Mouse (Mus musculus): ENCODE data around the gene Mgst2.
A peak's percentile ranks its signal among the peaks of the same experiment; 100 is the strongest.

The Mgst2 gene

DNA sequence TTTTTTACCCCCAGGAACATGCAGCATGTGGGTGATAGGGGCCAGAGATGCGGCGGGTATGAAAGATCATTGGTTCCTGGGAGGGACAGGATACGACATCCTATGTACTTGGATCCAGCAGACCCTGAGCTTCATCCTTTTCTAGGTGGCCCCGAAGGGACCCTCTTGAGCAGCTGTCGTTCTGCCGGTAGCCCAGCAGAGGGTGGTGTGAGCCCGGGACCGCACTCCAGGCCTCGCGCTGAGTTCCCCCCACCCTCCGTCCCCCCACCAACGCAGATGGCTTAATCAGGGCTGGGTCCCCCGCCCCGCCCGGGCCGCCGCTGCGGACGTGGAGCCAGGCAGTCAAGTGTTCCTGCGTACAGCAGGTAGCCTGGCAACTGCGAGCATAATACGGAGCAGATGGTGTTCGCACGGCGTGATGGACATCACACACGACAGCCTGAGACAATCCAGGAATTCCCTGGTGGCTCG is 41.2 kb downstream of the Mgst2 start:
- peak; percentile 53 to 59 for DNase-seq

DNA sequence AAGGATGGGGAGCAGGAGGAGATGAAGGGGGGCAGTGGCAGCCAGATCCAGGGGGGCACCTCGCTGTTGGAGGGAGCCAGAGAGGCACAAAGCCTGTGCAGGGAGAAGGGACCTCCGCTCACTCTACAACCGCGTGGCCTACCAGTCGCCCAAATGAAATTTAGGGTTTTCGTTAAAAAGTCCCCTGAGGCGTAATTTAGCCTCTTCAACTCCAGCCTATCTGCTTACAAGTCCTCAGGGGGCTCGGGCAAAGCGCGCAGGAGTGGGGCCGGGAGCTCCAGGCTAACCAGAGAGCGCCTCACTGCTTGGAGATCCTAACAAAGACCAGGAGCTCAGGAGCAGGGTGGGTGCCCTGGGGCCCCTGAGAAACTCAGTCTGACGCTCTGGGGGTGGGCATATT is 41.8 kb downstream of the Mgst2 start:
- DNase-seq, result peak in 1 of 2 experiments; percentile 7

DNA sequence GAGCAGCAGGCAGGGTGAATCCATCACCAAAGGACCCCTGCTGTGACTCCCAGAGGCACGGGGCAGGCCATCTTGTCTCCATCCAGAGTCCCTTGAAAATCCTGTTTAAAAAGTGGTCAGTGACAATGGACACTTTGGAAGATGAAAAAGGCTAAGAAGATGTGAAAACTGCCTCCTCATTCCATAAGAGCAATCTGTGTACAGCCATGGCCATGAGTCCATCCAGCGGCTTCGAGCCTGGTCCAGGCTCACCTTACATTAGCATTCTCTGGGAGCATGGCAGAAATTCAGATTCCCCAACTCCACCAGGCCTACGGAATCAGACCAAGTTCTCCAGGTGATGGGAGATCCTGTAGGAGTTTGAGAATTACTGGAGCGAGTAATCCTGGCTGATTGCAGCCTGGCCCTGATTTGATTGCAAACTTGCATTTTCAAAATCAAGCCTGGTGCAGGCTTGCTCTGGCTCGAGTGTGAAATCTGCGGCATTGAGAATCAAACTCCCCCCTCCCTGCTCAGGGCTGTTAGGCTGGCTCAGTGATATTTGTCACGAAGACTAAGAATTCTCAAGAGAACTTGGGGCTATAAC is 42.6 kb downstream of the Mgst2 start:
- DNase-seq, result no peak

DNA sequence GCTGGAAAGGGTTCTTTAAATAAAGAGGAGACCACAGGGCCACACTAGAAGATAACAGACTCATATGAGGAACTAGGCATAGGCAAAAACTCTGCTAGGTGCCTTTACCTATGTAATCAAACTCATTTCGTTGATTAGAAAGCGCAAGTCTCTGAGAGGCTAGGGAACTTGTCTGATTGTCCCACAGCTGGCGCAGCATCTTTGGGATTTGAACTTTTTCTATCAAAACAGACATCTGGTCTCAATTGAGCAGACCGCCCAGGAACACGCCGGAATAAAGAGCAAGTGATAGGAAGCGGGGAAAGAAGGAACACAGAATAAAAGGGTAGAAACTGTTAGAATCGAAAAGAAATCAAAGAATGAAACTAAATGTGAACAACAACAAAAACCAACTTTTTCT is 43.3 kb downstream of the Mgst2 start:
- DNase-seq, result no peak

DNA sequence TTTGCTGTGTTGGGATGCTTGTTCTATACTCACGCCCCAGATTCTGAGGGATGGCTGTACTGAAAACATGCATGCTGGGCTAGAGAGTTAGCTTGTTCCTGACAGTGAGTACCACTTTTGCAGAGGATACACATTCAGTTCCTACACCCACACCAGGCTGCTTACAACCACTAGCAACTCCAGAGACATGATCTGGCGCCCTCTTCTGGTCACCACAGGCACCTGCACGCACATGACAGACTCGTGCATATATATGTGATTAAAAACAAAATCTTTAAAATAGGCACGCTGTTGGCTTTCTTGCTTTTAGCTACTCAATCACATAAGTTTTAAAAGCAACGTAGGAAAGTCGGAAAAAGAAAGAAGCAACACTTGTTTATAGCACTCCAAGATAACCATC is 45.1 kb downstream of the Mgst2 start:
- DNase-seq, result no peak

DNA sequence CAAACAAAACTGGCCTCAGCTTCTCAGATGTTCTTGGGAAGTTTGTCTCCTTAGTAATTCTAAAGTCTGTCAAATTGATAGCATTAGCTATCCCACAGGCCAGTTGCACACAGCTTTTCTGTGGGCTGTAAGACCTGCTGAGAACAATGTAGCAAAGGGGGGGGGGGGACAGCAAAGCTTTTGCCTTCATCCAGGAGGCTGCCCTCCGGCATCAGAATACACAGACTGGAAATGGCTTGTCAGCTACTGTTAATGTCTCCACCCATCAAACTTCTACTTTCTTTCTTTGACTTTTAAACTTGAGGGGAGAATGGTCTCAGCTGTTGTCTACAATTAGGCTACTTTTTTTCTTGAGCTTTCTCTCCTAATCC is 48.2 kb downstream of the Mgst2 start:
- no peak for DNase-seq

DNA sequence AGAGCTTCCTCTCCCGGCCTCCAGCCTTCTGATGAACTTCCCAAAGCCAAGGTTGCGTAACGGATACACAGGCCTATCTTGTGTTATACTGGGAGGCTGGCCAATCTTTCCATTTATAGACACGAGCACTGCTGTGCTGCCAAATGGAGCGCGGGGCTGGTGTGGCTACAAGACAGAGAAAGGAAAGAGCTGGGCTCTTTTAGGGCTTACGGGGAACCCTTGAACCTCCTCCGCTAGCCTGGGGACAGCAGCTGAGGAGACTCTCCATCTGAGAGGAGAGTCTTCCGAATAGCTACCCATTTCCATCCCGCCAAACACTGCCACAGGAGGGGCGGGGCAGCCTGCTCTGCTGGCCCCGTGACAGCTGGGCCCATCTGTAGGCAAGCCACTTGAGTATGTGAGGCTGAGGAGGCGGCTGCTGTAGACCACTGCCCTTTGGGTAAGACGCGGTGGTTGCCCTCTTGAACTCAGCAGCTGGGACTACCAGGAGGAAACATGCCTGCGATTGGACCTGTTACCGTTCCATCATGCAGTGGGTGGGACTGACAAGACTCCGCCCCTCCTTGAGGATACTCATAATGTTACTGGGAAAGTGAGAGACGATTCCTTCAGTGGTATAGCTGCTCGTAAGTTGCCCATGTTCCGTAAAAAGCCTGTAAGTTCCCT is 48.7 kb downstream of the Mgst2 start:
- DNase-seq, result peak in 1 of 2 experiments; percentile 39

DNA sequence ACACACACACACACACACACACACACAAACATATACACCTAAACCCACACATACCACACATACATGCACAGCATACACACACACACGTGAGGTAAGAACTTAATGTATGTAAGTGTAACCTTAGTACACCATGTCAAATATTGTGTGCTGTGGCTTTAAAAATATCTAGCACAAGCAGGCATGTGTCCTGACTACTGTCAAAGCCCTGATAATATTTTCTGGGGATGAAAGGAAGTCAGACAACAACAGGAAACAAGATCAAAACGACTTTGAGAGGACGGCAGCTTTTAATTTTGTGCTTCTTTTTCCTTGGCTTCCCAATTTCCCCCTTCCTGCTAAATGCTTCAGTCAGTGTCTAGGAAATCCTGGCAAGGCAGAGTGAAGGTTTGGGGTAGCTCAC is 52.2 kb downstream of the Mgst2 start:
- no peak for DNase-seq

DNA sequence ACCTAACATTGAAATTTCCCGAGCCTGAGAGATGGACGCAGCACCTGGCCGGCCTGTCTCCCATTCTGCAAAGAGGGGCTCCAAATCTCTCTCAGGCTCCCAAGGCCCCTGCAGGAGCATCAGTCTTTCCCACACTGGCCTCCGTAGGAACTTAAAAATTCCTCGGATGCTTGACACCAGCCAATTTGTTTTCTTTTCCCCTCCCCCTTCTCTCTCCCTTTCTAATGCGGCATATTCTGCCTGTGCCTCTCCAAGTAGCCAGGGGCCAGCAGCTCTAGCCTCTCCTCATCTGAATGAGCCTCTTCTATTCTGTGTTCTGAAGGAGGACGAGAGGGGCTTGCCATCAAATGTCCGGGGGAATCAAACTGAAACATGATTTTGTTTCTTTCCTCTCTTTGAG is 53.1 kb downstream of the Mgst2 start:
- no peak for DNase-seq

DNA sequence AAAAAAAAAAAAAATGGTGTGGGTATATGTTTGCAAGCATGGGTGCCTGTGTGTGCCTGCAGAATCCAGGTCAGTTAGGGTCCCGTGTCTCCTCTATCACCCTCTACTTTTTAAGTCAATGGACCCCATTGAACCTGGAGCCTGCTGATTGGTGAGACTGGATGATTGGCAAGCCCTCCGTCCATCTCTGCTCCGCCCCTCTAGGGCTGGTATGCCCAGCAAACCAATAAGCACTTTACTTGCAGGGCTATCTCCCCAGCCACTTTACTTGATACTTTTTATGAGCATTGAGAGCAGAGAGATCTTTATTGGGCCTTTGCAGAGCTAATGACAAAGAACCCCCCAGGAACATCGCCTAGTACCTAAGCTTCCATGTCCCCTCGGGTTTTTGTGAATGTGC is 54.3 kb downstream of the Mgst2 start:
- no peak for DNase-seq

DNA sequence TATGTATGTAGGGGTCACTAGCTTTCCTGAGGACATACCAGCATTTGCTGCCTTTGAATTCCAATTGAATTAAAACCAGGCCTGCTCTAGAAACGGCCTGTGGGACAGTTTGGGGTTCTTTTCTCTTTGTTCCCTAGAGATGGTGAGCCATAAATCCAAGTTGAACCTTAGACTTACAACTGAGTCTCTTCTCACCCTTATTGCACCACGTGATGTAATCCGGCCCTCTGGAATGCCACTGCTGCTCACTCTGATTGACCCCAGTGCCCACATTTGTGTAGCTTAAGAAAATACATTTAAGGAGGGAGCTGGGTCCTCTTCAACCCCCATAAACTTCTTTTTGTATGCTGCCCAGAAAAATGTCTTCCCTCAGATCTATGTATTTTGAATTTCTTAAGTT is 57.3 kb downstream of the Mgst2 start:
- no peak for DNase-seq

DNA sequence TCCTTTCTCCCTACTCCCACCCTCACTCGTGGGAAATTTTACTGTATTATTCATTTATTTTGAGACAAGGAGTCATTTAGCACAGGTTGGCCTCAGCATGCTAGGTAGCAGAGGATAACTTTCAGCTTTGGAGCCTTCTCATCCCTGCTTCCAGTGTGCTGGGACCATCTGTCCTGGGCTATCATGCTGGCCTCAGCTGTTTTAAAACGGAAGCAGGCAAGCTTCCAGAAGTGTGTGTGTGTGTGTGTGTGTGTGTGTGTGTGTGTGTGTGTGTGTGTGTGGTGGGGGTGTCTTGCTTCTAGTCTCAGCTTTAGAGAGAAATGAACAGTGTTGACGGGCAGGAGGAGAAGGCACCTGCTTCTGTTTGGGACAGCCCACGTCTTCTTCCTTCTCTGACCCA is 57.7 kb downstream of the Mgst2 start:
- DNase-seq, result no peak

DNA sequence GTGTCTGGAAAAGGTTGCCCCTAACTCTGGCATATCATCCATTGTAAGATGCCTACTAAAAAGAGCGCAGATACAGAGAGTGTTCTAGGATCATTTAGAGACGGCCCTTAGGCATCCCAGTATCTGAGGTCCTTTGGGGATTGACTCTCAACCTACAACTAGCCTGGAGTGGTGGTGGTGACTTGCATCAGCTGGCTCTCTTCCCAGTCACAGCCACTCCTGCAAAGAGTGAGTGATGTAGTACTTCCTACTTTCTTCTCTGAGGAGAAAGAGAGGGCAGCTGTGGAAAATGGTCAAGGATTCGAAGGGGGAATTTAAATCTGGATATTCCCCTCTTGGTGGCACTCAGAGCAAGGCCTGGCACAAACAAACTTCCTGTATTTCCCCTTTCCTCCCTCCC is 59.2 kb downstream of the Mgst2 start:
- DNase-seq, result no peak

DNA sequence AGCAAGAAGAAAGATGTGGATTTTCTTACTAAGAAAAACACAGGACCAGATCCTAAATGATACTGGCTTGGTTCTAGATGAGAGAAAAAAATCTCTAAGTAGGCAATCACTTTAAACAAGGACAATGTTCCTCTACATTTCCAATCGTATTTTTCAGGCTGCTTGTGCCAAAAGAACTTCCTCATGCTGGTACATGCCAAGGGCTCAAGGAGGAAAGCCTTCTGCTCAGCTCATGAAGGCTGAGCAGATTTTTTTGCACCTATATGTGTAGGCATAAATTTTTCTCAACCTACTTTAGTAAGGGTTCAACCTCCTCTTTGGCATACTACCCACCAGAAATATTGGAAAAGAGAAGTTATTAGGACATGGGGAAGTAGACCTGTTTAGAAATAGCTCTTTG is 59.8 kb downstream of the Mgst2 start:
- DNase-seq, result no peak

DNA sequence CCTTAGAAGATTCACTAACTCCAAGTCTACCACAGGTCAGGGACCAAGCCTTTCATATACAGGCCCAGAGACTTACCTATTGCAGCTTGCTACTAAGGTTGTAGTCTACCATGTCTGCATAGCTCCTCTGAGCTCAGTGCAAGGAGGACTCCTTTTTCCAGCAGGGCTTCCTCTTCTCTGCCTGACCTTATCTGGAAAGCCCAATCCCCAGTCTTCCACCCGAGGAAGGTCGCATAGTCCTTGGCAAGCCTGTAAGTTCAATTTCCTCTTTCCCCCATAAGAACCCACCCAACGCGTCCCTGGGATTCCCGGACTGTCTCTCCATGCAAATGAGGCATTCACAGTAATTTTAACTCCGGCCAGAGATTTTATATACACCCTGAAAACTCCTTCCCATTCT is 66.1 kb downstream of the Mgst2 start:
- no peak for DNase-seq

DNA sequence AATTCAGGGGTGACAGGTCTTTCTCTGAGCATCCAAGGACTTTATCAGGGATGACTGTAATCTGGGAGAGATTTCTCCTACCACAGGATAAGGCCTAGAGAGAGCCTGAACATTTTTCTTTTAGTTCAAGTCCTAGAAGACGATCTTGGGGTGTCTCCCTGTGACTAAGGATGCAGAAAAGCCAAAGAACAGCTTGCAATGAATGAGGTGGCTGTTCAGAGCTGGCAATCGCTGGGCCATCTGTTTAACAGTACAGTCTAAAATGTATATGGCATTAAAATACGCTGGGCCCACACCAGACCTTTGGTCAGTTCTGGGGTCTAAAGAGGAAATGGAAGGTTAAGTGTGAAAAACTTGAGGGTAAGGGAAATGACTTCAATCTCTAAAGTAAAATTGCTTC is 67.3 kb downstream of the Mgst2 start:
- DNase-seq, result no peak

DNA sequence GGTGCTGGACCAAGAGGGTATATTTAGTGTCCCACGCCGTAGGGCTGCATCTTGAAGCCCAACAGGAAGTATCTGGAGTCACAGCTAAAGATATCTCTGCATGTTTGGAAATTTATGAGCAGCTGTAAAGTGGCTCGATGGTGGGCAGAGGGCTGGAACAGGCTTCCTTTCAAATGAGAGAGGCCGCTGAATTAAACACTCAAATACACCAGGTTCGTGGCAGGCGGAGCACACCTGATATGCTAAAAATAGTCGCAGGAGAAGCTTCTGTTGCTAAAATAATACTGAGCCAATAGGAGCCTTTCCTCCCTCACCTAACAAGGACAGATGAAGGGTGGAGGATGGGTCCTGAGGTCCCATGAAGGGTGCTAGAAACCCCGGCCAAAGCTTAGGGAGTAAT is 67.8 kb downstream of the Mgst2 start:
- DNase-seq, result no peak

DNA sequence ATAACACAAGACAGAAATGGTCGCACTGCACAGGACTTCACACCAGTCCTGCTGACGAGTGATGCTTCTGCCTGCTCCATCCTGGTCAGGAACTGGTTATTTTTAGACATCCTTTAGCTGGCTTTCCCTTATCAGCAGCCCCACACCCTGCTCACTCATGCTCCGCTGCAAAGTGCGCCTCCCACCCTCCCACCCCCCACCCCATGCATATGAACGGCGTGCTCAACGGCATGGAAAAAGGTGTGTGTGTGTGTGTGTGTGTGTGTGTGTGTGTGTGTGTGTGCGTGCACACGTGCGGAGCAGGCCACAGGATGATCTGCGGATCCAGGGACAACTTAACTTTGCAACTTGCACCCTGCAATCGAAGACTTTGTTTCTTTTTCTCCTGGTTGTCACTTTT is 68.3 kb downstream of the Mgst2 start:
- no peak for DNase-seq

DNA sequence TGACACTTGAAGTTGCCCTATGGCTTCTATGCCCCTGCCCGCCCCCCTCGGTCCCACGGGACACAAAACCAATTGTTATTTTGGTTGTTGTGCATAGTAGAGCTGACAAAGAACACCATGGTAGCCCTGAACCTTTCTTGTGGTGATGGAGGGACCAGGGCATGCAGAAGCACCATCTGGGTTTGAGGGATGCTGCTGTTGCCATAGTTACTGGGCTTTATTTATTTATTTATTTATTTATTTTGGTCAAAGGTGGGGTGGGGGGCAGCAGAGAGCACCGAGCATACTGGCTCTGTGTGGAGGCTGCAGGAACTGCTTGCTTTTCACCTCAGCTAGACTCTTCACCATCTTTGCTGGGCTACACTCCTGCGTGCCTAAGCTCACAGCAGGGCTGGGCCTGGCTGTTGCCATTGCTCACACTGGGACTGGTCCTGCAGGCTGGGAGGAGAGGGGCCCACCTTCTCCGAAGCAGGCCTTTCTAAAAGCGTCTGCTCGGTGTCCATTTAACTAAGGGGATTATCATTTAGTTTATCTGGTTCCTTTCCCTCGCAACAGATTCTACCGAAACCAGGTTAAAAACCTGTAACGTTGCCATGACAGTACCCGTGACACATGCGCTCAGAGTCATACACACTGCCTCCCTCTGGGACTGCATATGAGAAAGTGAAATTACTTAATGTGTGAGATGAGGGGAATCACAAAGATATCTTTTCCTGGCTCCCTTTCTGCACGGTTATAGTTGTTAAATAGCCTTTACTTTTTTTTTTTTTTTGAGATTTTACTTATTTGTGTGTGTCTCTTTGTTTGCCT is 69.2 kb downstream of the Mgst2 start:
- no peak for DNase-seq

DNA sequence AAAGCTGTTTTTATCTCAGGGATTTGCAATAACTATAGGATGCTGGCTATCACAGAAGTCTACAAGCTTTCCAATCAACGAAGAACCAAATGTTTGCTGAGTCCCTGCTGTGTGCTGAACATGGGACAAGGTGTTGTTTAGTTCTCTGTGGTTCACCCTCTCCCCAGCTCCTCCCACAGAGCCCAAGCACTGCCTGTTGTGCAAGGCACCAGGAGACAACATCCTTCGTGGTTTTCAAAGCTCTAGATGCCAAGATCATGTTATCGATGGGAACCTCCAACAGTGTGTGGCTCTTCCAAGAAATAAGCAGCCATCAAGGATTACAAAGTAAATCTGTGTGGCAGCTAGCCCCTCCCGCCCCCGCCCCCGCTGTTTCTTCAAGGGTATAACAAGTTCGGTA is 70.5 kb downstream of the Mgst2 start:
- DNase-seq, result no peak

DNA sequence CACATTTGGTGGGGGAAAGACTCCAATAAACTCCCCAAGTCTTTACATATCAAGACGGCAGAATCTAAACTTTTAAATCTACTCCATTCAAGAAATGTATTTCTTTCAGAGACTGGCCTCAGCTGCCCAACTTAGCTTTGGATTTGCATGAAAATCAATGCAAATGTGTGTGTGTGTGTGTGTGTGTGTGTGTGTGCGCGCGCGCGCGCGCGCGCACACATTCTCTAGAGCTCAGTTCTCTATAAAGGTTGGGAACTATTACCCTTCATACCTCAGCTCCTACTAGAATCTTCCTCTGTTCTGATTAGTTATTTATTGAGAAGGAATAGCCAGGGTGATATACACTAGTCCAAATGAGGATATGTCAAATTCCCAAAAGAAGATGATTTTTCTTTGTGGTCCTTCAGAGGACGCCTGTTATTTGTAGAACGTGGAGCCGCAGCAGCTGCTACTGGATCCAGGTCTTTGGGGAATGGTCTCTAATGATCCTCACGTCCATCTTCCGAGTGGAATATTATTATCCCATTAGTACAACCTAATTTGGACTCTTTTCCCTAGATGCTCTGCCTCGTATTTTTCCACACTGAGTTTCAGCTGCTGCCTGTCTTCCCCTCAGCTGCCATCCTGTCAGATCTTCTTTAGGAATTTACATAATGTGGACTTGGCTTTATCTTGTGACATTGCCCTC is 71.9 kb downstream of the Mgst2 start:
- DNase-seq, result no peak

Measured in thymus, adult 18-20 months (tissue).